Mouse (Mus musculus) liver, postnatal 0 days (tissue): Measurements from ENCODE around the gene Zdhhc14. TPM values are rescaled to one million over a fixed set of nuclear protein-coding genes. Genes with fewer than 3 reads are reported as not detected.
A peak's percentile ranks its signal among the peaks of the same experiment; 100 is the strongest.

ENCODE experiments used
- ATAC-seq: fragments of 200-750 bp; cut with Nextera tagmentation; 2 replicates; pipeline ENCODE4 v1.8.0; 2017; ENCODE audit warnings: mild to moderate bottlenecking, moderate library complexity
- DNase-seq: peaks from one replicate; pipeline ENCODE4 v3.0.0-alpha.2; 2016
- H3K27ac ChIP-seq: fragments of 300-500 bp; sonication (generic); 2 replicates; pipeline ENCODE4 v1.5.1; 2014; ENCODE audit warnings: antibody characterized with exemption, moderate library complexity, mild to moderate bottlenecking, low read depth
- H3K27me3 ChIP-seq: fragments of 300-500 bp; sonication (generic); 2 replicates; pipeline ENCODE4 v1.6.1; 2014; ENCODE audit warnings: low read length, control low read depth, mixed read lengths; ENCODE audit not compliant: insufficient read depth
- H3K36me3 ChIP-seq: fragments of 300-500 bp; sonication (generic); replicated peaks from 2 replicates; pipeline ENCODE4 v1.6.1; 2014; ENCODE audit warnings: mild to moderate bottlenecking, control low read depth, low read length, moderate library complexity, mixed read lengths; ENCODE audit not compliant: insufficient read depth
- H3K4me1 ChIP-seq: fragments of 300-500 bp; sonication (generic); 2 replicates; pipeline ENCODE4 v1.6.1; 2014; ENCODE audit warnings: antibody characterized with exemption, mild to moderate bottlenecking, control low read depth; ENCODE audit not compliant: insufficient read depth
- H3K4me2 ChIP-seq: fragments of 300-500 bp; sonication (generic); 2 replicates; pipeline ENCODE4 v1.6.1; 2014; ENCODE audit warnings: low read depth, mild to moderate bottlenecking, low read length, moderate library complexity, mixed read lengths
- H3K4me3 ChIP-seq: fragments of 300-500 bp; sonication (generic); 2 replicates; pipeline ENCODE4 v1.5.1; 2014; ENCODE audit warnings: low read depth, low read length
- H3K9ac ChIP-seq: fragments of 300-500 bp; sonication (generic); replicated peaks from 2 replicates; pipeline ENCODE4 v1.6.1; 2014; ENCODE audit warnings: mild to moderate bottlenecking, moderate library complexity
- H3K9me3 ChIP-seq: fragments of 300-500 bp; sonication (generic); 2 replicates; pipeline ENCODE4 v1.6.1; 2016; ENCODE audit warnings: mild to moderate bottlenecking, control low read depth, low read length, mixed read lengths
- CTCF ChIP-seq: sonication (generic); IDR thresholded peaks from 2 replicates; pipeline ENCODE4 v1.5.1; 2016; ENCODE audit warnings: antibody characterized with exemption, low read depth
- EP300 ChIP-seq: IDR thresholded peaks from 2 replicates; pipeline ENCODE4 v1.6.1; 2016; ENCODE audit warnings: antibody characterized with exemption, low read depth, mild to moderate bottlenecking
- WGBS: fragments of 180-500 bp; shearing (Covaris S2); extraction: QIAGEN DNeasy Blood & Tissue Kit; methylation state at CpG from one replicate; pipeline ENCODE4 v1.1.7; 2014; ENCODE audit not compliant: insufficient replicate concordance; 5-methylcytosine and 5-hydroxymethylcytosine counted together
- polyA plus RNA-seq: library from polyadenylated mRNA; unstranded; fragments of >200 nt; fragmentation: Nextera tagmentation; extraction: Ambion mirVana; gene quantifications from 2 replicates; pipeline ENCODE4 v1.2.1, GENCODE M21; 2015

Gene Zdhhc14
- polyA plus RNA-seq, 1 experiment from 2014 or later = 2.7 TPM

DNA sequence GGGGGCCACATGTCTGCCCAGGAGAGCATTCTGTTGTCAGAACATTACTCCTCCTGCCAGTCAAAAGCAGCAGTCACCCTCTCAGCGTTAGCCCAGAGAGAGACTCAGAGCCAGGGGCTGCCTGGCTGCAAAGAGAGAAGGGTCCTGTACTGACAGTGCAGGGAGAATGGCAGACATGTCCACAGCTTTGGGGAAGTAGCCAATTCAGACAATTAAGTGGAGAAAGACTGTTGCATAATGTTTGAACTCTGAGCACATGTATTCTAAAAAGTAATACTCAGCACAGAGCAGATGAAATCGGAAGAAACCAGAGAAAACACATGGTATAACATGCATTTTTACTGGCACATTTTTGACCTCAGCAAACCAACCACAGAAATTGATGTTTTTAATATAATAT is 292.9 kb downstream of the Zdhhc14 start:
- Histone ChIP-seq H3K4me1 (no peaks in the 10 kb centered on the region), H3K27ac (no peak overlapping the region), H3K9ac (no peak overlapping the region), H3K4me3 (no peak overlapping the region), H3K27me3 (no peaks in the 10 kb centered on the region), H3K36me3 (no peaks in the 10 kb centered on the region), H3K9me3 (peaks cover 4% of the 10 kb centered on the region; the same call in 1 of the 2 replicates), H3K4me2 (no peak overlapping the region)
- DNase-seq (no peak), ATAC-seq (no peak)
- 51% methylated on average over 2 of the region's 2 CpGs for WGBS
- no peak for TF ChIP-seq CTCF
- TF ChIP-seq EP300 = no peak

DNA sequence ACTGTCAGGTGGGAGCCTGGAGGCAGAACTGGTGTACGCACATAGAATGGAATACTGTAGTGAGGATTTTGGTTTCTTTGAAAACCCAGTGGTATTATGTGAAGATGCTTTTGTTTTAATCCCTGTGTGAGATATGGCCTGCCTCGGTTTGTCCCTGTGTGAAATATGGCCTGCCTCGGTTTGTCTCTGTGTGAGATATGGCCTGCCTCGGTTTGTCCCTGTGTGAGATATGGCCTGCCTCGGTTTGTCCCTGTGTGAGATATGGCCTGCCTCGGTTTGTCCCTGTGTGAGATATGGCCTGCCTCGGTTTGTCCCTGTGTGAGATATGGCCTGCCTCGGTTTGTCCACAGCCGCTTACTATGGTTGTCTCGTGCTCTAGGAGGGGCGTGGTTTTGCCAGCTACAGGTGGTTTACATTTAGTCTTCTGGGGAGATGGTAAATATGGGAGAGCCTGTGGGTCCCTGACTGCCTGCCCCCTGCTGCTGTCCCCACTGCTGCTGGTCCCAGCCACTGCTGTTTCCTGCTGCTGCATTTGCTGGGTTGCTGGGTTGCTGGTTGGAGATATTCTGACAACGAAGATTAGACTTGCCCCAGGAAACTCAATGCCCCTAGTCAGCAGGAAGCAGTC is 299.9 kb downstream of the Zdhhc14 start:
- TF ChIP-seq CTCF (no peak), EP300 (no peak)
- Histone ChIP-seq H3K27ac (no peak overlapping the region), H3K4me3 (no peak overlapping the region), H3K4me2 (no peak overlapping the region), H3K36me3 (no peaks in the 10 kb centered on the region), H3K9me3 (peaks cover 4% of the 10 kb centered on the region; the same call in 1 of the 2 replicates), H3K9ac (no peak overlapping the region), H3K4me1 (peaks cover 9% of the 10 kb centered on the region), H3K27me3 (no peaks in the 10 kb centered on the region)
- WGBS = 66% methylated on average over 12 of the region's 12 CpGs
- ATAC-seq = no peak
- no peak for DNase-seq

- Histone ChIP-seq H3K9me3 (no peaks in the 10 kb centered on the region), H3K4me1 (peaks cover 20% of the 10 kb centered on the region), H3K27me3 (no peaks in the 10 kb centered on the region), H3K36me3 (no peaks in the 10 kb centered on the region), H3K4me3 (no peak overlapping the region), H3K4me2 (no peak overlapping the region), H3K9ac (no peak overlapping the region), H3K27ac (no peak overlapping the region)
- ATAC-seq = no peak
- TF ChIP-seq EP300 (no peak), CTCF (no peak)
- no peak for DNase-seq
- WGBS = 64% methylated on average over 4 of the region's 4 CpGs
Measured at GRCm38 (mm10) chr17:5793593-5793992, 301.2 kb downstream of the Zdhhc14 start.

DNA sequence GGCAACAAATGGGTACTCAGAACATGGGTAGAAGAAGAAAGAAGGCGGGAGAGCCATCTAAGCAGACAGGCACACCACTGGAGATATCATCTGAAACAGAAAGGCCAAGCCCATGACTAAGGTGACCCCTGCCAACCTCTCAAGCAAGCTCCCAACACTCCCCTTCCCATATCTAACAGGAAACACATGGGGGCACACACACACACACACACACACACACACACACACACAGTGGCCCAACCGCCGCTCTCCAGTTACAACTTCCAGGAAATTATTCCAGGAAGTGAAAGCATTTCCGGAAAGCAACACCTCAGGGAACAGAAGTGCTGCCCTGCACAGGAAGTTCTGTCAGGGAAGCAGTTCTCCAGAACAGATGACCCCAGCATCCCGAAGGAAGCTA is 301.9 kb downstream of the Zdhhc14 start:
- Histone ChIP-seq H3K36me3 (no peaks in the 10 kb centered on the region), H3K27ac (no peak overlapping the region; the same call in 1 of the 2 replicates), H3K4me1 (peaks cover 25% of the 10 kb centered on the region), H3K4me3 (no peak overlapping the region), H3K9me3 (no peaks in the 10 kb centered on the region), H3K4me2 (no peak overlapping the region), H3K9ac (no peak overlapping the region), H3K27me3 (no peaks in the 10 kb centered on the region)
- WGBS = 44% methylated on average over 5 of the region's 5 CpGs
- no peak for TF ChIP-seq CTCF
- TF ChIP-seq EP300 = peak; percentile 47; the same call in 1 of the 2 replicates
- peak; percentile 39 for DNase-seq
- peak; percentile 38; the same call in 1 of the 2 replicates for ATAC-seq

- ATAC-seq (no peak), DNase-seq (no peak)
- TF ChIP-seq EP300 (no peak), CTCF (no peak)
- no peaks in the 10 kb centered on the region for H3K36me3 ChIP-seq
- H3K4me1 ChIP-seq = peaks cover 27% of the 10 kb centered on the region
- H3K9me3 ChIP-seq = no peaks in the 10 kb centered on the region
- no peaks in the 10 kb centered on the region for H3K27me3 ChIP-seq
- H3K27ac ChIP-seq = no peak overlapping the region
- H3K9ac ChIP-seq = no peak overlapping the region
- WGBS = 60% methylated on average over 5 of the region's 5 CpGs
- H3K4me3 ChIP-seq = no peak overlapping the region
- no peak overlapping the region for H3K4me2 ChIP-seq
Measured at GRCm38 (mm10) chr17:5795369-5795768, 303.0 kb downstream of the Zdhhc14 start.

GRCm38 (mm10) chr17:5795878-5796277 is 303.5 kb downstream of the Zdhhc14 start:
- TF ChIP-seq EP300 = no peak
- peak; percentile 100 for TF ChIP-seq CTCF
- no peaks in the 10 kb centered on the region for H3K27me3 ChIP-seq
- H3K9ac ChIP-seq = no peak overlapping the region
- no peak overlapping the region for H3K27ac ChIP-seq
- H3K4me1 ChIP-seq = peaks cover 30% of the 10 kb centered on the region
- H3K36me3 ChIP-seq = no peaks in the 10 kb centered on the region
- 1% methylated on average over 5 of the region's 5 CpGs for WGBS
- ATAC-seq (peak; percentile 72), DNase-seq (peak; percentile 68)
- no peaks in the 10 kb centered on the region for H3K9me3 ChIP-seq
- H3K4me2 ChIP-seq = no peak overlapping the region
- no peak overlapping the region for H3K4me3 ChIP-seq
